In genomic region chr4:128652584-128653298, GRCm38 (mm10) we compare ENCODE assay signal across 8 mouse cellular contexts. TPM values are rescaled to one million over a fixed set of nuclear protein-coding genes. Genes with fewer than 3 reads are reported as not detected.
DNase-seq lines count a peak whose midpoint lies in the region; ATAC-seq and TF ChIP-seq lines count a peak whose summit lies in the region.

No protein-coding gene starts in this region.

- H3K4me1 ChIP-seq in midbrain, embryonic 10.5 days, result peaks cover 34% of the 10 kb centered on the region
- H3K4me1 ChIP-seq in midbrain, postnatal 0 days (ENCODE audit: insufficient read depth, low read length), result peaks cover 6% of the 10 kb centered on the region; the same call in 1 of the 2 replicates
- H3K4me1 ChIP-seq in limb, embryonic 10.5 days, result peaks cover 99% of the 10 kb centered on the region
- H3K4me1 ChIP-seq in neural tube, embryonic 13.5 days (replicated peaks), result peaks cover 66% of the 10 kb centered on the region

- no peaks in the 10 kb centered on the region for H3K9me3 ChIP-seq in midbrain, embryonic 10.5 days (replicated peaks)
- no peaks in the 10 kb centered on the region for H3K9me3 ChIP-seq in midbrain, postnatal 0 days (ENCODE audit: low read length)
- H3K9me3 ChIP-seq in limb, embryonic 10.5 days (replicated peaks), result no peaks in the 10 kb centered on the region
- H3K9me3 ChIP-seq in neural tube, embryonic 13.5 days, result no peaks in the 10 kb centered on the region

- no peak overlapping the region for H3K4me3 ChIP-seq in midbrain, embryonic 10.5 days
- no peak overlapping the region for H3K4me3 ChIP-seq in midbrain, postnatal 0 days (ENCODE audit: low read depth, low read length)
- no peak overlapping the region for H3K4me3 ChIP-seq in limb, embryonic 10.5 days
- H3K4me3 ChIP-seq in neural tube, embryonic 13.5 days, result no peak overlapping the region

- no peak for ATAC-seq in midbrain, postnatal 0 days (ENCODE audit: low FRiP score)
- ATAC-seq in neural tube, embryonic 13.5 days (ENCODE audit: low read depth), result no peak

- WGBS in midbrain, embryonic 10.5 days, result 59% methylated on average over 5 of the region's 5 CpGs
- 41% methylated on average over 5 of the region's 5 CpGs for WGBS in midbrain, postnatal 0 days
- 4% methylated on average over 5 of the region's 5 CpGs for WGBS in limb, embryonic 10.5 days
- 4% methylated on average over 5 of the region's 5 CpGs for WGBS in neural tube, embryonic 13.5 days

- no peak overlapping the region for H3K4me2 ChIP-seq in midbrain, postnatal 0 days (ENCODE audit: low read depth, low read length, poor library complexity, severe bottlenecking)
- no peak overlapping the region for H3K4me2 ChIP-seq in neural tube, embryonic 13.5 days

- peaks cover 40% of the 10 kb centered on the region for H3K27me3 ChIP-seq in midbrain, embryonic 10.5 days (ENCODE audit: low read depth, poor library complexity, severe bottlenecking)
- no peaks in the 10 kb centered on the region for H3K27me3 ChIP-seq in midbrain, postnatal 0 days (ENCODE audit: insufficient read depth, low read length)
- no peaks in the 10 kb centered on the region for H3K27me3 ChIP-seq in limb, embryonic 10.5 days (ENCODE audit: low read depth, poor library complexity, severe bottlenecking)
- H3K27me3 ChIP-seq in neural tube, embryonic 13.5 days, result no peaks in the 10 kb centered on the region

- H3K27ac ChIP-seq in midbrain, embryonic 10.5 days (replicated peaks), result 0 out of 2 replicates have a peak overlapping the region, but pooled peaks have one; percentile 14
- H3K27ac ChIP-seq in midbrain, postnatal 0 days (ENCODE audit: low read depth, low read length), result no peak overlapping the region
- H3K27ac ChIP-seq in limb, embryonic 10.5 days, result peak overlapping the region; percentile 25
- peak overlapping the region; percentile 96 for H3K27ac ChIP-seq in neural tube, embryonic 13.5 days (replicated peaks)

- H3K9ac ChIP-seq in midbrain, postnatal 0 days (replicated peaks; ENCODE audit: low read length, poor library complexity, severe bottlenecking), result no peak overlapping the region
- no peak overlapping the region for H3K9ac ChIP-seq in neural tube, embryonic 13.5 days

- no peak for TF ChIP-seq CTCF in midbrain, postnatal 0 days (IDR thresholded peaks at IDR 0.05)

- H3K36me3 ChIP-seq in midbrain, embryonic 10.5 days, result no peaks in the 10 kb centered on the region
- no peaks in the 10 kb centered on the region for H3K36me3 ChIP-seq in midbrain, postnatal 0 days (ENCODE audit: insufficient read depth, low read length)
- H3K36me3 ChIP-seq in limb, embryonic 10.5 days, result no peaks in the 10 kb centered on the region
- no peaks in the 10 kb centered on the region for H3K36me3 ChIP-seq in neural tube, embryonic 13.5 days

- peak; percentile 63 for DNase-seq in embryo, embryonic 10 days (ENCODE audit: low spot score)
- no peak for DNase-seq in embryo, embryonic 9.5 days (ENCODE audit: extremely low spot score)
- DNase-seq in midbrain, embryonic 10.5 days (ENCODE audit: low spot score), result no peak
- DNase-seq in midbrain, postnatal 0 days (ENCODE audit: low spot score), result no peak
- DNase-seq in limb, embryonic 10.5 days (ENCODE audit: low spot score), result no peak
- no peak for DNase-seq in spleen, postnatal 36 days (ENCODE audit: low spot score in 2 of 2)
- no peak for DNase-seq in c-Kit-positive CD71-positive TER-119-positive erythroid progenitor cells, embryonic 14.5 days (ENCODE audit: low spot score)

RNA-seq across cellular contexts. Expression of gene Phc2, which starts 1.8 kb away (rescaled TPM):
- 20.8 and 30.0 TPM in 2 replicates for polyA plus RNA-seq in midbrain, embryonic 10.5 days (2016; fragmentation: Nextera tagmentation; extraction: Ambion mirVana)
- 64.3 and 66.1 TPM in 2 replicates for total RNA-seq in midbrain, postnatal 0 days (2014; rRNA removed)
- polyA plus RNA-seq in midbrain, postnatal 0 days (2015; fragmentation: Nextera tagmentation; extraction: Ambion mirVana), result 31.4 and 34.8 TPM in 2 replicates
- polyA plus RNA-seq in limb, embryonic 10.5 days (2016; fragmentation: Nextera tagmentation; extraction: Ambion mirVana), result 71.1 and 76.8 TPM in 2 replicates
- polyA plus RNA-seq in neural tube, embryonic 13.5 days (2015; fragmentation: Nextera tagmentation; extraction: Ambion mirVana), result 82.2 and 101 TPM in 2 replicates

RNA-seq across cellular contexts. Expression of gene Tlr12, which starts 34.3 kb away (rescaled TPM):
- 0.72 and 0.80 TPM in 2 replicates for polyA plus RNA-seq in midbrain, embryonic 10.5 days (2016; fragmentation: Nextera tagmentation; extraction: Ambion mirVana)
- total RNA-seq in midbrain, postnatal 0 days (2014; rRNA removed), result 1.3 and 2.1 TPM in 2 replicates
- 0.71 and 1.1 TPM in 2 replicates for polyA plus RNA-seq in midbrain, postnatal 0 days (2015; fragmentation: Nextera tagmentation; extraction: Ambion mirVana)
- 0.87 and 1.3 TPM in 2 replicates for polyA plus RNA-seq in limb, embryonic 10.5 days (2016; fragmentation: Nextera tagmentation; extraction: Ambion mirVana)
- polyA plus RNA-seq in neural tube, embryonic 13.5 days (2015; fragmentation: Nextera tagmentation; extraction: Ambion mirVana), result 1.7 and 2.0 TPM in 2 replicates

RNA-seq across cellular contexts. Expression of gene Zscan20, which starts 42.8 kb away (rescaled TPM):
- polyA plus RNA-seq in midbrain, embryonic 10.5 days (2016; fragmentation: Nextera tagmentation; extraction: Ambion mirVana), result 6.1 and 8.2 TPM in 2 replicates
- total RNA-seq in midbrain, postnatal 0 days (2014; rRNA removed), result 12.3 and 16.6 TPM in 2 replicates
- 1.9 and 2.5 TPM in 2 replicates for polyA plus RNA-seq in midbrain, postnatal 0 days (2015; fragmentation: Nextera tagmentation; extraction: Ambion mirVana)
- 7.0 and 7.5 TPM in 2 replicates for polyA plus RNA-seq in limb, embryonic 10.5 days (2016; fragmentation: Nextera tagmentation; extraction: Ambion mirVana)
- 4.1 and 4.6 TPM in 2 replicates for polyA plus RNA-seq in neural tube, embryonic 13.5 days (2015; fragmentation: Nextera tagmentation; extraction: Ambion mirVana)
